Mouse (Mus musculus): ENCODE measurements around the gene Msh4.

DNA sequence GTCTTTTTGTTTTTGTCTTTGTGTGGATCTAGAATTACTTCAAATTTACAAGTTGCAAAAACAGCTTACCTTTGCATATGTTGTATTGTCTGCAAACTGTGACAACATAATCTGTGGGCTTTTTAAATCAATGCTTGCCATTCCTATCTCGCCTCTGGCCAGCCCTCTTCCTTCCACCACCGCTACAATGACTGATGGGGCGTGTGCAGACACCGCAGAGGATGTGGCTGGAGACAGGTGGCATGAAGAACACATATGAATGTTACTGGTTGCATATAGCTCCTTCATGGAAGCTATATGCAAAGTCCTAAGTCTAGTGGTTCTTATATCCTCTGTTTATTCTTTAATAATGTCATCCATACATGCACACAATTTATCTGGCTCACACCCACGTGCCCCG lies 8.7 kb downstream of the Msh4 start:
- TF ChIP-seq GATA1 (IDR thresholded peaks at IDR 0.05; ENCODE audit: borderline replicate concordance, low read length), result no peak
- no peak for TF ChIP-seq FLI1 (IDR thresholded peaks at IDR 0.05; ENCODE audit: low read length)
